Mouse (Mus musculus) activated CD4-positive, CD25-positive, alpha-beta regulatory T cell, adult 4 months (primary cell): ENCODE results near the gene Gm10256. TPM values are rescaled to one million over a fixed set of nuclear protein-coding genes. Genes with fewer than 3 reads are reported as not detected.
"Not testable (repeated sequence)": the region's sequence is repeated elsewhere in the genome, so short reads cannot be mapped to it uniquely, and the experiment has no call there.

Source experiments
- ATAC-seq: one replicate; pipeline ENCODE4 v1.8.0; 2017
- polyA plus RNA-seq, 2 experiments: library from polyadenylated mRNA; unstranded; fragments of 100-300 nt; shearing (Covaris generic); gene quantifications; one replicate each; pipeline ENCODE4 v1.2.1; 2017

Gene Gm10256
- not detected for polyA plus RNA-seq

- not testable (repeated sequence) for ATAC-seq
Observed at GRCm38 (mm10) chrY:2830380-2830779, at the start of gene Gm10256, which contains the start of gene Rbmy. TSS of gene Gm10256 (plus strand) at chrY:2830699. TSS of gene Rbmy (plus strand) at chrY:2830680.

DNA sequence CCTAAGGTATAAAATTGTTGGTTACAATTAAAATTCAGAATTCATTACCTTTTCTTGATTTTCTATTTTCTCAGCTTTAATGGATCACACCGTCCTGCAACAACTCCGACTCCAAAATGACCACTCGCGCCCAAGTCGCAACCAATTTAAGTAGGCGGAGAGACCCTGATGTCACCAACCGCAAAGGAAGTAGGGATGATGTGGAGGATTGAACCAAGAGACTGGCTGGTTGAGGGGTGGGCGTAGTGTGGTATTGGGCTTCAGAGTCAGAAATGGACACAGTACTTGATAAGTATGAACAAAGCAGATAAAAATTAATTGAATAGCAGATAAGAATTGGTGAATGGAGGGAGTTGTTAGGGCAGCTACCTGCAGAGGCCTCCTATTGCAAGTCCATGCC is 34.4 kb upstream of the Gm10256 start, which contains the start of gene Gm4064:
TSS of gene Gm4064 (minus strand) at position 101 of the 400 bp plus-strand sequence.
- not testable (repeated sequence) for ATAC-seq

GRCm38 (mm10) chrY:2900689-2901088 is 70.2 kb downstream of the Gm10256 start, which contains the start of gene Gm10352:
TSS of gene Gm10352 (plus strand) at chrY:2900989.
- not testable (repeated sequence) for ATAC-seq

Other genes with a start within 250 kb of the Gm10256 start
- gene H2al2c, start 231.6 kb upstream of the Gm10256 start, polyA plus RNA-seq = not detected
- gene Sry, start 167.0 kb upstream of the Gm10256 start, polyA plus RNA-seq = not detected
- not detected for gene H2al2b, start 110.0 kb upstream of the Gm10256 start, polyA plus RNA-seq
- gene Gm4064, start 34.5 kb upstream of the Gm10256 start, polyA plus RNA-seq = not detected
- gene Rbmy, start within 50 bp of the Gm10256 start, polyA plus RNA-seq = not detected
- gene Gm10352, start 70.3 kb downstream of the Gm10256 start, polyA plus RNA-seq = not detected
- gene Gm29289, start 101.9 kb downstream of the Gm10256 start, polyA plus RNA-seq = not detected